Mouse (Mus musculus): ENCODE measurements around the gene Knop1. TPM values are rescaled to one million over a fixed set of nuclear protein-coding genes. Genes with fewer than 3 reads are reported as not detected.

The Knop1 gene
- total RNA-seq (2023): 10.4 TPM

GRCm38 (mm10) chr7:118855877-118856304 is at the start of gene Knop1:
Gene Knop1 (minus strand): TSS chr7:118856254.

GRCm38 (mm10) chr7:118855171-118855876 is 730 bp downstream of the Knop1 start, which contains the start of gene Iqck:
Gene Iqck (plus strand): TSS chr7:118855752.

Other genes with a start within 250 kb of the Knop1 start
- 27.6 TPM for gene Gde1, start 150.5 kb downstream of the Knop1 start, total RNA-seq (2023)
- 7.9 TPM for gene Ccp110, start 143.7 kb downstream of the Knop1 start, total RNA-seq (2023)
- 60.6 TPM for gene Vps35l, start 116.0 kb downstream of the Knop1 start, total RNA-seq (2023)
- gene Iqck, start 502 bp downstream of the Knop1 start, total RNA-seq (2023): 0.26 TPM
- gene Gprc5b, start 139.0 kb upstream of the Knop1 start, total RNA-seq (2023): 10.6 TPM